Mouse (Mus musculus) hindbrain, embryonic 11.5 days (tissue): Measurements from ENCODE around the gene 1700012B07Rik. TPM values are rescaled to one million over a fixed set of nuclear protein-coding genes. Genes with fewer than 3 reads are reported as not detected.

Experiments
- ATAC-seq: fragments of 200-750 bp; cut with Nextera tagmentation; 2 replicates; pipeline ENCODE4 v1.8.0; 2017; ENCODE audit warnings: mild to moderate bottlenecking, moderate TSS enrichment, moderate library complexity; ENCODE audit not compliant: low FRiP score
- DNase-seq: peaks from one replicate; pipeline ENCODE4 v3.0.0-alpha.2; 2015; ENCODE audit warnings: low spot score
- H3K27ac ChIP-seq: fragments of 300-500 bp; sonication (generic); 2 replicates; pipeline ENCODE4 v1.5.1; 2014; ENCODE audit warnings: mild to moderate bottlenecking, low read depth, low read length
- H3K27me3 ChIP-seq: fragments of 300-500 bp; sonication (generic); 2 replicates; pipeline ENCODE4 v1.6.1; 2014; ENCODE audit warnings: mild to moderate bottlenecking, low read length, moderate library complexity, mixed read lengths; ENCODE audit not compliant: control insufficient read depth, insufficient read depth
- H3K36me3 ChIP-seq: fragments of 300-500 bp; sonication (generic); 2 replicates; pipeline ENCODE4 v1.6.1; 2014; ENCODE audit warnings: mild to moderate bottlenecking, low read length, moderate library complexity, mixed read lengths; ENCODE audit not compliant: control insufficient read depth, insufficient read depth
- H3K4me1 ChIP-seq: fragments of 300-500 bp; sonication (generic); replicated peaks from 2 replicates; pipeline ENCODE4 v1.6.1; 2014; ENCODE audit warnings: low read length, mixed read lengths; ENCODE audit not compliant: control insufficient read depth, insufficient read depth
- H3K4me2 ChIP-seq: fragments of 300-500 bp; sonication (generic); replicated peaks from 2 replicates; pipeline ENCODE4 v1.6.1; 2014; ENCODE audit warnings: mild to moderate bottlenecking, low read depth, low read length
- H3K4me3 ChIP-seq: fragments of 300-500 bp; sonication (generic); 2 replicates; pipeline ENCODE4 v1.5.1; 2014; ENCODE audit warnings: low read depth, low read length
- H3K9ac ChIP-seq: fragments of 300-500 bp; sonication (generic); 2 replicates; pipeline ENCODE4 v1.6.1; 2014; ENCODE audit warnings: low read depth, low read length
- H3K9me3 ChIP-seq: fragments of 300-500 bp; sonication (generic); 2 replicates; pipeline ENCODE4 v1.6.1; 2016; ENCODE audit warnings: low read length; ENCODE audit not compliant: control insufficient read depth
- WGBS: fragments of 180-500 bp; shearing (Covaris S2); extraction: QIAGEN DNeasy Blood & Tissue Kit; methylation state at CpG from one replicate; pipeline ENCODE4 v1.1.7; 2014; 5-methylcytosine and 5-hydroxymethylcytosine counted together
- polyA plus RNA-seq: library from polyadenylated mRNA; unstranded; fragments of >200 nt; fragmentation: Nextera tagmentation; extraction: Ambion mirVana; gene quantifications from 2 replicates; pipeline ENCODE4 v1.2.1, GENCODE M21; 2014

Gene 1700012B07Rik
- polyA plus RNA-seq, 1 experiment from 2014 or later, result not detected

DNA sequence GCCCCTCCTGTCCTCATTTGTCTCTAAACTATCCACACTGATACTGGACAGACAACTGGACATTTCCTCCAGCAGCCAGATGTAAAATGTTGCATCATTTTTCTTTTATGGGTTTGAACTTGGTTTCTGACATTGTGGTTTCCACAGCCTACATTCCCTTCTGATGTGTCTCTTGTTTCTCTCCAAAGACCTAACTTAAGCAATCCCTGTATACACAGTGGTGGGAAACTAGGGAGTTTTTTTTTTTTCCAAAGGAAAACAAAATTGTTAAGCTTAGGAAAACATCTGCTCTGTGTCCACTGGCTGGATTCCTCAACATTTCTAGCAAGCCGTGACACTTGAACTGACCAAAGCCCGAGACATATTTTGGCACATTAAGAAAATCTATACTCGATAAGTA lies 10.4 kb downstream of the 1700012B07Rik start:
- DNase-seq (no peak), ATAC-seq (no peak)
- H3K27ac ChIP-seq, result no peak overlapping the region
- no peak overlapping the region for H3K4me2 ChIP-seq
- H3K4me1 ChIP-seq, result no peaks in the 10 kb centered on the region
- H3K9ac ChIP-seq, result no peak overlapping the region
- WGBS, result 83% methylated on average over 3 of the region's 3 CpGs
- no peaks in the 10 kb centered on the region for H3K36me3 ChIP-seq
- no peak overlapping the region for H3K4me3 ChIP-seq
- H3K27me3 ChIP-seq, result no peaks in the 10 kb centered on the region
- no peaks in the 10 kb centered on the region for H3K9me3 ChIP-seq

DNA sequence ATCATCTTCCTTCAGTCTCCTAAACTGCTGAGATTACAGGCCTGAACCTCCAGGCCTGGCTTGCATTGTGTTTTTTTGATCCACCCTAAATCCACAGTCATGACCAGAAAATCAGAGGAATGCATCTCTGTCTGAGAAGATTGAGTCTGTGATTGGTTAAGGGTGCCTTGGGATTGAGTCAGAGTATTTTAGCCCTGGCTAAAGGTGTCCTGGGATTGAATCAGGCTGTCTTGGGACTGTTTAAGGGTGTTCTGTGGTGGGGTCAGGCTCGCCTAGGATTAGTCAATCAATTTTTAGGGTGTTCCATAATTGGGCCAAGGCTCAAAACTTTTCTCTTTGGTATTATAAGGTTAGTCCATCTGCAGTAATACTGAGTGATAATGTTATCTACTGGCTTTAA lies 10.9 kb downstream of the 1700012B07Rik start:
- Histone ChIP-seq H3K9me3 (no peaks in the 10 kb centered on the region), H3K4me3 (no peak overlapping the region), H3K9ac (no peak overlapping the region), H3K27ac (no peak overlapping the region), H3K4me2 (no peak overlapping the region), H3K4me1 (no peaks in the 10 kb centered on the region), H3K36me3 (no peaks in the 10 kb centered on the region), H3K27me3 (no peaks in the 10 kb centered on the region)
- 71% methylated on average over 1 of the region's 1 CpGs for WGBS
- no peak for DNase-seq
- ATAC-seq, result no peak

DNA sequence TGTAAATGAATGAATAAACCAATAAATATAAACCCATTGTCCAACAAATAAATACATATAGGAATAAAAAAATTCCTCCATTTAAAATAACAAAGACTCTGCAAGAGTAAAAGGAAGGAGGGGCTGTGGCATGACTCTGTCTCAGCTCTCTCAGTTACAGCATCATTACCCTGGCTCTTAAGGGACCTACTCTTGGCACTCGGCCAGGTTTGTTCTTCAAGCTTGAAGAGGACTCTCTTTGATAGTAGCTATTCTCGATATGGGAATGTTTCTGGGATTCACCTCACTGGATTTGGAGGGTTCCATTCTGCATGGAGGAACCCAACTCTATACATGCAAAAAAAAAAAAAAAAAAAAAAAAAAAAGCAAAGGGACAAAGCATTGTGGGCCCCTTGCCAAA lies 16.1 kb downstream of the 1700012B07Rik start:
- DNase-seq (no peak), ATAC-seq (no peak)
- Histone ChIP-seq H3K4me3 (no peak overlapping the region), H3K4me2 (no peak overlapping the region), H3K4me1 (no peaks in the 10 kb centered on the region), H3K27ac (no peak overlapping the region), H3K9ac (no peak overlapping the region), H3K36me3 (no peaks in the 10 kb centered on the region), H3K9me3 (no peaks in the 10 kb centered on the region), H3K27me3 (no peaks in the 10 kb centered on the region)
- 87% methylated on average over 2 of the region's 2 CpGs for WGBS

DNA sequence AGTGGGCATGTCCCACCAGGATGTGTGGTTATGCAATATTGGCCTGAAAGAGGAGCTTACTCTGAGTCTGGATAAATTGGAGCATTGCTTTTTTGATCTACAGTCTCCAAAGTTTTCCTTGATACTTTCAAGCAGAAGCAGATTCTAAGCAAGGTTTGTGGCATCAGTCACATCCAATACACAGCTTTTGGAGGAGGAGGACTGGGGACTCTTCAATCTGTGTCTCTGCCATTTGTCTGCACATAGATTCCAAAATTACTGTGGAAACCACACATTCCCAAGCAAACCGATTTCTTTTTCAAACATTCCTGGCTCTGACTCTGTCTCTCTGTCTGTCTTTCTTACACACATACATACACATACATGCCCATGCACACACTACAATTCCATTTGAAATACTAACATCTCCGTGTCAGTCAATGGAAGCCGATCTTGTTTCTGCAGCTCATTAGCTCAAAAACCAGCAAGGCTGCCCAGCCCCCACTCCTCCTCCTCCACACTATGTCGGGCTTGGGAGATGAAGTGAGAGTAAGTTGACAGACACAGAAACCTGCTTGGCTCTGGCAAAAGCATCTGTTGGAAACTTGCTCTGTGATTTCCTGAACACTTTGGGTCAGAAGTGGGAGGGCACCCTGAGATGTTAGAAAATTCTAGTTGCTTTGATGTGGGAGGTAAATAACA lies 18.5 kb downstream of the 1700012B07Rik start:
- no peak overlapping the region for H3K9ac ChIP-seq
- DNase-seq (peak; percentile 6), ATAC-seq (no peak)
- H3K4me2 ChIP-seq, result no peak overlapping the region
- H3K36me3 ChIP-seq, result no peaks in the 10 kb centered on the region
- H3K4me1 ChIP-seq, result no peaks in the 10 kb centered on the region
- H3K4me3 ChIP-seq, result no peak overlapping the region
- H3K27ac ChIP-seq, result no peak overlapping the region
- WGBS, result 68% methylated on average over 4 of the region's 4 CpGs
- no peaks in the 10 kb centered on the region for H3K27me3 ChIP-seq
- H3K9me3 ChIP-seq, result no peaks in the 10 kb centered on the region

DNA sequence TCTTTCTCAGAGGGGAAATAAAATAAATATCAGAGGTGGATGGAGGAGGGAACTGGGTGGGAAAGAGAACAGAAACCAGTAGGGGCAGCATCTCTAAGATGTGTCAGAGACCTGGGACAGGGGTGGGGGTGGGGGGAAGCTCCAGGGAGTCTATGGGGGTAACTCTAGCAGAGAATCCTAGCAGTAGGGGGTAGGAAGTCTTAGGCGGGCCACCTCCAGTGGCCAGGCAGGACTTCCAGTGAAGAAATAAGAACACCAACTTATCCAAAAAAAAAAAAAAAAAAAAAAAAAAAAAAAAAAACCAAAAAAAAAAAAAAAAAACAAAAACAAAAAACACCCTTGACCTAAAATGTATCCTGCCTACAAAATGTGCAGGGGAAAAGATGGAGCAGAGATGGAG lies 26.3 kb downstream of the 1700012B07Rik start:
- H3K4me1 ChIP-seq, result no peaks in the 10 kb centered on the region
- no peak overlapping the region for H3K4me2 ChIP-seq
- 69% methylated on average over 1 of the region's 1 CpGs for WGBS
- H3K36me3 ChIP-seq, result no peaks in the 10 kb centered on the region
- no peaks in the 10 kb centered on the region for H3K9me3 ChIP-seq
- DNase-seq (no peak), ATAC-seq (no peak)
- H3K9ac ChIP-seq, result no peak overlapping the region
- H3K4me3 ChIP-seq, result no peak overlapping the region
- no peaks in the 10 kb centered on the region for H3K27me3 ChIP-seq
- H3K27ac ChIP-seq, result no peak overlapping the region

DNA sequence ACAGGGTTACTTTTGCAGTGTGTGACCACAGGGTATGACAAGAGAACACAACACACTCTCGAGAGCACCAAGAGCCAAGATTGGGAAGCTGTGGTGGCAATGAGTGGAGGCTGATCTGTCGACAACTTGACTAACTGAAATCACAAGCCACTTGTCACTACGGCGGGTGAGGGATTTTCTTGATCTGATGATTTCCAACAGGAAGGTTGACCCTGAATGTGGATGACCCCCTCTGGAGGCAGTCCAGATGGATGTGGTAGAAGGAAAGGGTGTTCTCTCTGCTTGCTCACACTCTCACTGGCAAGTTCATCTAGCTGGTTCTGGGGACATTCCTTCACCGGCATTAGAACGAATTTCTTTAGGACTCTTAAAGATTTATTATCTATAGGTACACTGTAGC lies 30.3 kb downstream of the 1700012B07Rik start:
- DNase-seq, result no peak
- no peak overlapping the region for H3K4me3 ChIP-seq
- WGBS, result 93% methylated on average over 6 of the region's 6 CpGs
- no peaks in the 10 kb centered on the region for H3K9me3 ChIP-seq
- H3K27me3 ChIP-seq, result no peaks in the 10 kb centered on the region
- no peak overlapping the region for H3K4me2 ChIP-seq
- ATAC-seq, result no peak
- no peak overlapping the region for H3K27ac ChIP-seq
- H3K4me1 ChIP-seq, result no peaks in the 10 kb centered on the region
- no peak overlapping the region for H3K9ac ChIP-seq
- no peaks in the 10 kb centered on the region for H3K36me3 ChIP-seq

DNA sequence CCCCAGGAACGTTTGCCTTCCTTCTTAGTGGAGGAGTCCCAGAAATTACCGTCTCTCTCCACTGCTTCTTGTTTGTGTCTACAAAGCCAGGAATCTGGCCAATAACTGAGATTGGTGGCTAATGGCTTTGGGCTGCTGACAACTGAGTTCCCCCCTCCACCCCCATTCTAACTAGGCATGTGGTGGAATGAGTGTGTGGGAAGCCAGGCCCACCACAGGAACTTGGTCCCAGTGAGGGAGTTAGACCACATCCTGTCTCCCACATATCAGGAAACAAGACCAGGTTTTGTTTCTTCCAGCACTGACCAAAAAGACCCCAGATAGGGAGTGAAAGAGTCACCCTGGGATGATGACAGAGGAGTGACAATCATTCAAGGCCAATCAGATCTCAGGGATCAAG lies 32.3 kb downstream of the 1700012B07Rik start:
- no peak for ATAC-seq
- Histone ChIP-seq H3K4me1 (no peaks in the 10 kb centered on the region), H3K4me3 (no peak overlapping the region), H3K4me2 (no peak overlapping the region), H3K9me3 (no peaks in the 10 kb centered on the region), H3K27ac (no peak overlapping the region), H3K36me3 (no peaks in the 10 kb centered on the region), H3K9ac (no peak overlapping the region), H3K27me3 (no peaks in the 10 kb centered on the region)
- WGBS, result 90% methylated on average over 2 of the region's 2 CpGs
- DNase-seq, result no peak

DNA sequence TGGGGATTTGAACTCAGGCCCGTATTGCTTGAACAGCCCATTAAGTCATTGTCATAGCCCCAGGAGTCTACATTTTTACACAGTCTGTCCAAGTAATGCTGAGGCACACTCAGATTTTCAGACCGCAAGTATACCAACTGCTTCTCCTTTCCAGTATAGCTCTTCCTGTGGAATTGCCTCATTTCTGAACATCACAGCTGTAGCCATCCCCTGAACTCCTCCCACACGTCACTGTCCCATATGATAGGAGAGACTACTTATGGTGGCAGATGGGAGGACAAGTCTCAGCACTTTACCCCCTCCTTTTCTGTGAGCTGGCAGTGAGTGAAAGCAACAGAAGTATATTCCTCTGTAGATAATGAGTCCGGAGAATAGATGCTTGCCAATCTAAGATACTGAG lies 34.3 kb downstream of the 1700012B07Rik start:
- Histone ChIP-seq H3K4me2 (no peak overlapping the region), H3K4me3 (no peak overlapping the region), H3K27ac (no peak overlapping the region), H3K27me3 (no peaks in the 10 kb centered on the region), H3K9ac (no peak overlapping the region), H3K4me1 (no peaks in the 10 kb centered on the region), H3K36me3 (no peaks in the 10 kb centered on the region), H3K9me3 (no peaks in the 10 kb centered on the region)
- 92% methylated on average over 4 of the region's 4 CpGs for WGBS
- ATAC-seq, result no peak
- DNase-seq, result no peak

DNA sequence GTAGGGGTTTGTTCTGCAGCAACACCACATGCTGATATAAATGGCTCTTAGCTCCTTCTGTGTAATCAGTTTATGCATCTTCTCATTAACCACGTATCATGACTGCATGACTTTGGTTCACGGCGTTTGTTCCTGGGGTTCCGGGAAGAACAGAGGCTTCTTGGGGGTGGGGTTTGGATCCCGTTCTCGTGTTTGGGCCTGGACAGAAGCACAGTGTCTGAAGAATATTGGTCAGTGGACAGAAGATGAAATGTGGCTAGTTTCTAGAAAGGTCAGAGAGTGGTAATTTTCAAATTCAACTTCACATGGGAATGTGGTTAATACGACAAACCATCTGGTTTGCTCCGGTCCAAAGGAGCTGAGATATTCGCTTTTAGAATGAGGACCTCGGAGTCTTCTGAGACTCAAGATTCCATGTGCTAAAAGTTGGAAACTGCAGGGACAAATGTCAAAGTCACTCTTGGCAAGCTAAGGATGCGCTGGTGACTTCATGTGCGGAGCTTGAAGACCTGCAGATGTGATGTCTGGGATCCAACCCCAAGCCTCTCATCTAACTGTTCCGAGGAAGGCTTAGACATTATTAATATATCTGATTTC lies 35.3 kb downstream of the 1700012B07Rik start:
- Histone ChIP-seq H3K36me3 (no peaks in the 10 kb centered on the region), H3K4me2 (no peak overlapping the region), H3K27me3 (no peaks in the 10 kb centered on the region), H3K4me1 (no peaks in the 10 kb centered on the region), H3K27ac (no peak overlapping the region), H3K9ac (no peak overlapping the region), H3K4me3 (no peak overlapping the region), H3K9me3 (no peaks in the 10 kb centered on the region)
- no peak for ATAC-seq
- no peak for DNase-seq
- WGBS, result 95% methylated on average over 13 of the region's 13 CpGs
